Mouse (Mus musculus): ENCODE measurements around the gene Plin3. TPM values are rescaled to one million over a fixed set of nuclear protein-coding genes. Genes with fewer than 3 reads are reported as not detected.

Plin3 gene
- polyA plus RNA-seq, 1 experiment from 2014 or later = 14.8 TPM

GRCm38 (mm10) chr17:56324419-56324818 lies 31.7 kb upstream of the Plin3 start:
- Histone ChIP-seq H3K4me3 (replicated peaks) (no peak overlapping the region), H3K27me3 (no peaks in the 10 kb centered on the region), H3K4me1 (replicated peaks) (peaks cover 27% of the 10 kb centered on the region), H3K9ac (replicated peaks) (no peak overlapping the region), H3K4me2 (replicated peaks) (no peak overlapping the region), H3K36me3 (peaks cover 22% of the 10 kb centered on the region; the same call in 1 of the 2 replicates), H3K9me3 (no peaks in the 10 kb centered on the region), H3K27ac (no peak overlapping the region)
- 63% methylated on average over 3 of the region's 3 CpGs for WGBS
- no peak for ATAC-seq

DNA sequence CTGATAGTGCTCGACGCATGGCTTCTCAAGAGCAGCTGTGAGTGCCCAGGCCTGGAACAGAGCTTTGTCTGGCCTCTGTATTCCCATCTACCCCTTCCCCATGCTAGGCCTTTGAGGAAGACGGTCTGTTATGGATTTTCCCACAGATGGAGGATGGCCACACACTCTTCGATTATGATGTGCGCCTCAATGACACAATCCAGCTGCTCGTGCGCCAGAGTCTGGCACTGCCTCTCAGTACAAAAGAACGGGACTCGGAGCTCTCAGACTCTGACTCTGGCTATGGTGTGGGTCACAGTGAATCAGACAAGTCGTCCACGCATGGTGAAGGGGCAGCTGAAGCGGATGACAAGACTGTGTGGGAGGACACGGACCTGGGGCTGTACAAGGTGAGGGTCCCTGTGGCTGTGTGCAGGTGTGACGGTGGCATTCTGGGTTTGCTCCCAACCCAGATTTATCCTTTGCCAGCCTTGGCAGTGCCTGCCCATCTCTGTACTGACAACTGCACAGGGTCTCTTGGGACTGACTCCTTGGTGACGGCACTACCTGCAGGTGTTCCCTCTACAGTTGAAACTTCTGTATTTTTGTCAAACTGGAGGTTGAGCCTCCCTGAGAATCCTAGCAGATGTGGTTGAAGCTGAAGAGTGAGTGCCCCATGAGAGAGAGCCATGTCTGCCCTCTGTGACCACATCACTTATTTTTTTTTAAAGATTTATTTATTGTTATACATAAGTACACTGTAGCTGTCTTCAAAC lies 16.7 kb upstream of the Plin3 start:
- WGBS = 88% methylated on average over 15 of the region's 15 CpGs
- Histone ChIP-seq H3K27ac (no peak overlapping the region), H3K27me3 (no peaks in the 10 kb centered on the region), H3K4me2 (replicated peaks) (no peak overlapping the region), H3K9ac (replicated peaks) (no peak overlapping the region), H3K4me3 (replicated peaks) (no peak overlapping the region), H3K9me3 (no peaks in the 10 kb centered on the region), H3K36me3 (peaks cover 54% of the 10 kb centered on the region), H3K4me1 (replicated peaks) (peaks cover 23% of the 10 kb centered on the region)
- ATAC-seq = no peak

DNA sequence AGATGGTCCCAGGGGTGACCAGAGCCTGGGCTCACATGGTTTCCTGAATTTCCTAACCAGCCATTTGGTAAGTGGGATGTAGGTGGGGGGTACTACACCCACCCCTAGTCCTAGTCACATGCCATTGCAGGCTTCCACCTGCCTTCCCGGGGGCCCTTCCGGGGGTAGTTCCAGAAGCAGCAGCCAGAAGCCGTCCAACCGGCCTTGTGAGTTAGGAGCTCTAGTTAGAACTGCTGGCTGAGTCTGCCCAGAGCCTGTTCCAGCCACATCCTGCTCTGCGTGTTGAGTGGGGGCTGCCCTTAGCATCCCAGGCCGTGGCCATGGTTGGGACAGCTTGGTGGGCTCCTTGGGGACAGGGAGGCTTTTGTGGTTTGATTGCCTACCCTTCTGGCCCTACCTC lies 15.4 kb upstream of the Plin3 start:
- H3K27ac ChIP-seq = no peak overlapping the region
- H3K27me3 ChIP-seq = no peaks in the 10 kb centered on the region
- peaks cover 43% of the 10 kb centered on the region for H3K36me3 ChIP-seq
- H3K4me3 ChIP-seq (replicated peaks) = no peak overlapping the region
- H3K9me3 ChIP-seq = no peaks in the 10 kb centered on the region
- no peak for ATAC-seq
- no peak overlapping the region for H3K9ac ChIP-seq (replicated peaks)
- peaks cover 31% of the 10 kb centered on the region for H3K4me1 ChIP-seq (replicated peaks)
- no peak overlapping the region for H3K4me2 ChIP-seq (replicated peaks)
- 91% methylated on average over 6 of the region's 6 CpGs for WGBS

GRCm38 (mm10) chr17:56305826-56306225 lies 13.2 kb upstream of the Plin3 start:
- peaks cover 37% of the 10 kb centered on the region for H3K4me1 ChIP-seq (replicated peaks)
- H3K4me3 ChIP-seq (replicated peaks) = peak overlapping the region; percentile 65
- ATAC-seq = no peak
- peak overlapping the region; percentile 88 for H3K4me2 ChIP-seq (replicated peaks)
- no peaks in the 10 kb centered on the region for H3K27me3 ChIP-seq
- WGBS = 70% methylated on average over 8 of the region's 8 CpGs
- H3K36me3 ChIP-seq = peaks cover 25% of the 10 kb centered on the region
- H3K9me3 ChIP-seq = no peaks in the 10 kb centered on the region
- H3K9ac ChIP-seq (replicated peaks) = peak overlapping the region; percentile 70; the same call in 1 of the 2 replicates
- no peak overlapping the region for H3K27ac ChIP-seq

DNA sequence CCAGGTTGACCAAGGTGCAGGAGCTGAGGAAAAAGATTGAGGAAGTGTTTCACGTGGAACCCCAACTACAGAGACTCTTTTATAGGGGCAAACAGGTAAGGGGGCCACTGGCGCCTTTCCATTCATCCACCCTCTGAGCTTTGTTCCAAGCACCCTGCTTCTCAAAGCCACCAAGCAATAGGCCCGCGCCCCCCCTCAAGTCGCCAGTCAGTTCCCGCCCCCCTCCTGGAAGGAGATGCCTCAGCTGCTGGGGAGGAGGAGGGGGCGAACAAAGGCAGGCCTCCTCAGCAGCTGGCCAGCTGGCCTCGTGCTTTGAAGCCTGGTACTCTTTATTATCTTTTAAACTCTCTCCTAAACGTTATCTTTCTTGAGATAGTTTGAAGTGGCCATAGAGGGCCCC lies 12.5 kb upstream of the Plin3 start:
- peaks cover 37% of the 10 kb centered on the region for H3K4me1 ChIP-seq (replicated peaks)
- ATAC-seq = no peak
- no peaks in the 10 kb centered on the region for H3K27me3 ChIP-seq
- H3K36me3 ChIP-seq = peaks cover 19% of the 10 kb centered on the region
- 27% methylated on average over 9 of the region's 9 CpGs for WGBS
- H3K27ac ChIP-seq = no peak overlapping the region
- peak overlapping the region; percentile 88 for H3K4me2 ChIP-seq (replicated peaks)
- H3K9ac ChIP-seq (replicated peaks) = peak overlapping the region; percentile 70
- H3K9me3 ChIP-seq = no peaks in the 10 kb centered on the region
- H3K4me3 ChIP-seq (replicated peaks) = peak overlapping the region; percentile 65

DNA sequence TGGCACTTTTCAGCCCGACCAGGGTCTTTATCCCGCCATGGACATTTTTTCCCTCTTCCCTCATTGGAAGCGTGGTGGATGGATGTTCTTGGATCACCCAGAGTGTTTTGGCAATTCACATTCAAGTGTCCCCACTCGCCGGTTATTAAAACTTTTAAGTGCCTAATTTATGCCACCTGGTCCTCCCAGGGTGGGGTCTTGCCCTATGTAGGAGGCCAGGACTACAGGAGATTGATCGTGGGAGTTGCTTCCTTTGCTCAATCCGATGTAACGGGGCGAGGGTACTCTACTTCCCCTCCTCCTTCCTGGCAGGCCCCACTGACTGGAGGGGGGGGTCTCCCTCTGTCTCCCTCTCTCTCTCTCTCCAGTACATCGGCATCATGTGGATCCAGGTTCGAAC lies 12.0 kb upstream of the Plin3 start:
- Histone ChIP-seq H3K9ac (replicated peaks) (peak overlapping the region; percentile 70), H3K9me3 (no peaks in the 10 kb centered on the region), H3K27me3 (no peaks in the 10 kb centered on the region), H3K4me1 (replicated peaks) (peaks cover 37% of the 10 kb centered on the region), H3K27ac (no peak overlapping the region), H3K36me3 (peaks cover 15% of the 10 kb centered on the region), H3K4me2 (replicated peaks) (peak overlapping the region; percentile 88), H3K4me3 (replicated peaks) (peak overlapping the region; percentile 65)
- WGBS = 13% methylated on average over 11 of the region's 11 CpGs
- no peak for ATAC-seq

DNA sequence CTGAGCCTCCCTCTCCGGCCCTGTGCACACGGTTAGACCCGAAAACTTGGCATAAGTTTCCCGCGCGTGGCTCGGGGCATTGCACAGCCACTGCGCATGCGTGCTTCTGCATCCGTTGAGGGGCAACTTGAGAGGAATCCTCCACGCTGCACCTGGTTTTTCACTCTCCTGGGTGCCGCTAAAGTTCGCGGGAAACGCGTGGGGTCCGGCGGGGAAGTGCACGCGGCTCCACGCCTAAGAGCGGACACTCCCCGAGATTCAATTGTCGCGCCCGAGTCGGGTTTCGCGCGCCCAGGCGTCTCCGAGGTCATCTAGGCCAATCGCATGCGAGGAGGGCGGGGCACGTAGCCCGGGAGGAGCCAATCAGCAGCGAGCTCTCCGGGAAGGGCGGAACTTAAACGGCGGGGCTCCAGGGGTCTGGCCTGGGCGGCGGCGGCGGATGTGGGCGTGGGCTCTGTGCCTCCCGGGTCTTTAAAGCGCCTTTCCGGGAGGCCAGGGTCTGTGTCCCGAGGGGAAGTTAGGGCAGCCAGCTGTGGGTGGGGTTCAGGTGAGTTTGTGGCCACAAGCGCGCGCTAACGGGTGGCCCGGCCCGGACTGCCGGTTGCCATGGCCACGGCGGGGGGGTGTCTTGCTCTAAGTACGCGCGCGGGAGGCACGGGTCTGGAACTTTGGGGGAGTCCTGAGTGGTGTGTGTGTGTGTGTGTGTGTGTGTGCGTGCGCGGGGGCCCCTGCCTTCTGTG lies 11.3 kb upstream of the Plin3 start:
- peak; percentile 96 for ATAC-seq
- H3K27me3 ChIP-seq = no peaks in the 10 kb centered on the region
- H3K27ac ChIP-seq = peak overlapping the region; percentile 65
- WGBS = under 1% methylated on average over 68 of the region's 68 CpGs
- H3K4me3 ChIP-seq (replicated peaks) = peak overlapping the region; percentile 65
- peaks cover 9% of the 10 kb centered on the region; the same call in 1 of the 2 replicates for H3K36me3 ChIP-seq
- peak overlapping the region; percentile 88 for H3K4me2 ChIP-seq (replicated peaks)
- H3K4me1 ChIP-seq (replicated peaks) = peaks cover 37% of the 10 kb centered on the region
- H3K9me3 ChIP-seq = no peaks in the 10 kb centered on the region
- peak overlapping the region; percentile 70 for H3K9ac ChIP-seq (replicated peaks)

- peak; percentile 41 for ATAC-seq
- Histone ChIP-seq H3K9ac (replicated peaks) (peak within 1 kb of the TSS; percentile 70), H3K27me3 (no peaks in the 10 kb centered on the region), H3K4me3 (replicated peaks) (peak within 1 kb of the TSS; percentile 65), H3K4me2 (replicated peaks) (peak within 1 kb of the TSS; percentile 88), H3K36me3 (0 out of 2 replicates have a peak, but pooled peaks cover 4% of the 10 kb centered on the region), H3K4me1 (replicated peaks) (peaks cover 37% of the 10 kb centered on the region), H3K27ac (peak within 1 kb of the TSS; percentile 65), H3K9me3 (no peaks in the 10 kb centered on the region)
- under 1% methylated on average over 43 of the region's 43 CpGs for WGBS
These were observed 10.6 kb upstream of the Plin3 start, which contains the start of gene Uhrf1 for GRCm38 (mm10) chr17:56303160-56303846. TSS of gene Uhrf1 (plus strand) at chr17:56303321.

- WGBS = 16% methylated on average over 13 of the region's 13 CpGs
- no peaks in the 10 kb centered on the region for H3K27me3 ChIP-seq
- 0 out of 2 replicates have a peak, but pooled peaks have one; percentile 2 for ATAC-seq
- no peak overlapping the region for H3K27ac ChIP-seq
- H3K9me3 ChIP-seq = no peaks in the 10 kb centered on the region
- no peak overlapping the region for H3K4me3 ChIP-seq (replicated peaks)
- H3K4me2 ChIP-seq (replicated peaks) = peak overlapping the region; percentile 88
- peaks cover 30% of the 10 kb centered on the region for H3K4me1 ChIP-seq (replicated peaks)
- no peaks in the 10 kb centered on the region for H3K36me3 ChIP-seq
- no peak overlapping the region for H3K9ac ChIP-seq (replicated peaks)
These were observed 9.8 kb upstream of the Plin3 start for GRCm38 (mm10) chr17:56302363-56302996.

DNA sequence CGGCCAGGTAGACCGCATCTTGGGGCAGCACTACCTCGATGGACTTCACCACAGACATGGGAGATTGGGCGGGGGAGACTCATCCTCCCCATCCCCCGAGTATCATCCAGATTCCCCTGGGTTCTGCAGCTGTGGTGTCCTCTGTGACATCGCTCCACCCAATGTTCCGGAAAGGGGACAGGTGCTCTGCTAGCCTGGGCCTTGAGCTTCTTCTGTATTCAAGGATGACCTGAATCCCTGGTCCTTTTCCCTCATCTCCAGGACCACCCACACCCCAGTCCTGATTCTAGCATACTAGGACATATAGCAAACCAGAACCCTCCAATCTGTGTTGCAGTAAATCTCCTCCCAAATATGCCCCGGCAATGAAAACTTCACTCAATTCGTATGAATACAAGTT lies 7.5 kb upstream of the Plin3 start, which contains the start of gene Arrdc5:
TSS of gene Arrdc5 (minus strand) at position 101 of the 400 bp plus-strand sequence.
- 92% methylated on average over 9 of the region's 9 CpGs for WGBS

DNA sequence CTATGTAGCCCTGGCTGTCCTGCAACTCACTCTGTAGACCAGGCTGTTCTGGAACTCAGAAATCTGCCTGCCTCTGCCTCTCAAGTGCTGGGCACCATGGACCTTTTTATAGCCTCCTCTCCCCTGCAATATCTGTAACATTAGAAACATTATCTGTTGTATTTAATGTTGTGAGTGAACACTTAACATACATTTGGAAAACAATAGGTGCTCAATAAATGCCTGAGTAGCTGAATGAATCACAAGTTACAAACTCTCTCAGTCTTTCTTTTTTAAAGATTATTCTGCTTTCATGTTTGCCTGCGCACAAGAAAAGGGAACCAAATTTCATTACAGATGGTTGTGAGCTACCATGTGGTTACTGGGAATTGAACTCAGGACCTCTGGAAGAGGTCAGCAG lies 5.6 kb upstream of the Plin3 start:
- H3K4me1 ChIP-seq (replicated peaks) = peaks cover 7% of the 10 kb centered on the region
- ATAC-seq = no peak
- H3K9ac ChIP-seq (replicated peaks) = no peak overlapping the region
- H3K36me3 ChIP-seq = no peaks in the 10 kb centered on the region
- H3K4me3 ChIP-seq (replicated peaks) = no peak overlapping the region
- 96% methylated on average over 1 of the region's 1 CpGs for WGBS
- no peaks in the 10 kb centered on the region for H3K27me3 ChIP-seq
- no peak overlapping the region for H3K27ac ChIP-seq
- no peaks in the 10 kb centered on the region for H3K9me3 ChIP-seq
- no peak overlapping the region for H3K4me2 ChIP-seq (replicated peaks)

More for the DNA sequence above, 7.5 kb upstream of the Plin3 start, which contains the start of gene Arrdc5:
- Histone ChIP-seq H3K9me3 (no peaks in the 10 kb centered on the region), H3K36me3 (no peaks in the 10 kb centered on the region), H3K4me1 (replicated peaks) (peaks cover 22% of the 10 kb centered on the region), H3K27me3 (no peaks in the 10 kb centered on the region), H3K4me2 (replicated peaks) (no peak within 1 kb of the TSS), H3K9ac (replicated peaks) (no peak within 1 kb of the TSS), H3K4me3 (replicated peaks) (no peak within 1 kb of the TSS), H3K27ac (no peak within 1 kb of the TSS)
- ATAC-seq = no peak

Measured in midbrain, embryonic 13.5 days (tissue).